Mouse (Mus musculus): ENCODE results near the gene Sema3e. TPM values are rescaled to one million over a fixed set of nuclear protein-coding genes. Genes with fewer than 3 reads are reported as not detected.

The Sema3e gene
- polyA plus RNA-seq (2015; fragmentation: Nextera tagmentation; extraction: Ambion mirVana), result 25.0 and 25.4 TPM in 2 replicates

DNA sequence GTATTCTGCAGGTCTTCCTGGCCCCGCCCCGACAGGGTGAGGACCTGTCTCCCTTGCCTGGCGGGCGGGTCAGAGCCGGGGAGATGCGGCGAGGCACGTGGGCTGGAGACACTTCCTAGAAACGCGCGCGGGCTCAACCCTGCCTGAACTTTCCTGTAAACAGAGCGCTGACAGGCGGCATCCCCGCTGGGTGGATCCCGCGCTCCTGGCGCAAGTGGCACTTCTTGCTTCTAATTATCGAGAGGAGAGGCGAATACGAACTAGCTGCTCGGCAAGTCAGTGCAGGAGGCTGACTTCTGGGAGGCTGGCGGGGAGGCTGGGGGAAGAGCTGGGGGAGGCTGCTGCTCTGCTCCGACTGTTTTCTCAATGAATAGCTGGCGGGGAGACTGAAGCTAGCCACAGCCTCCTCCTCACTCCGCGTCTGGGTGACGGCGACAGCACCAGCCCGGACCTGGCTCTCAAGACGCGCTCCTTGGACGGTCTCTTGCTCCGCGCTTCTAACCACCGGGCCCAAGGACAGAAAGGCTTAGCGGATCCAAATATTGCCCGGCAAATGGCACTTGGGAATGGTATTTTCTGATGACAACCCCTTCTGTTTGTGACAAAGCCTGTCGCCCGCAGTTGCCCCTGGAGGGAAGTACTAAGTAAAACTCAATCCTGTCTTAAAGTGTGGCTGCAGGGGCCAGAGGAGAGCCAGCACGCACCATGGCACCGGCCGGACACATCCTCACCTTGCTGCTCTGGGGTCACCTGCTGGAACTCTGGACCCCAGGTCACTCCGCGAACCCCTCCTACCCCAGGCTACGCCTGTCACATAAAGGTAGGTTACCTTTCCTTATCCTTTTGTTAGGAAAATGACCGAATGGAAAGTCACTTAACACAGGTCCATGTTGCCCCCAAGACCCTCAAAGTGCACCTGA, at the start of gene Sema3e:
Gene Sema3e (plus strand): TSS at position 72 of the 920 bp plus-strand sequence.
- Histone ChIP-seq H3K36me3 (ENCODE audit: control insufficient read depth, insufficient read depth, low read length) (no peaks in the 10 kb centered on the region; the same call in 1 of the 2 replicates), H3K9me3 (ENCODE audit: control insufficient read depth, low read length) (peaks cover 2% of the 10 kb centered on the region; the same call in 1 of the 2 replicates), H3K27me3 (ENCODE audit: control insufficient read depth, insufficient read depth, low read depth, low read length) (no peaks in the 10 kb centered on the region), H3K4me3 (ENCODE audit: low read length) (peak within 1 kb of the TSS; percentile 64), H3K4me2 (ENCODE audit: low read depth, low read length) (peak within 1 kb of the TSS; percentile 72), H3K9ac (ENCODE audit: low read length) (peak within 1 kb of the TSS; percentile 71), H3K27ac (ENCODE audit: low read length) (peak within 1 kb of the TSS; percentile 75), H3K4me1 (replicated peaks; ENCODE audit: control insufficient read depth, insufficient read depth, low read length) (0 out of 2 replicates have a peak, but pooled peaks cover 2% of the 10 kb centered on the region)
- peak; percentile 83 for ATAC-seq (ENCODE audit: low read depth)
- whole genome bisulfite sequencing, result 1% methylated on average over 47 of the region's 47 CpGs

DNA sequence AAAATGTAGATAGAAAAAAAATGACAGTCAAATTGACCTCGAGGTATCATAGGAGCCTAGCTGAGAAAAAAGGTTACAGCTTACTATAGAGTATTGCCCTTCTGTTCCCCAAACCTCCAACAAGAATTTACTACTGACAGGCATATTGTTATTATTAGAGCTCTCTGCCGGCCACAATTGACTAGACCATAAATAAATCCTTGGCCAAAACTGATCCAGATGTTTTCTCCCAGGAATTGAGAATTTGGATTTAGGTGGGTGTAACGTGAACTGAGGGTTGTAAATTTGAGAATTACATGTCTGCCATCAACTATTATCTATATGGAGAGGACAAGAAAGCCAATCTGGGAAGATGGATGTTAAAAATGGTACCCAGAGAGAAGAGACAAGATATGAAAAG, 47.5 kb upstream of the Sema3e start:
- Histone ChIP-seq H3K27me3 (ENCODE audit: control insufficient read depth, insufficient read depth, low read depth, low read length) (no peaks in the 10 kb centered on the region), H3K36me3 (ENCODE audit: control insufficient read depth, insufficient read depth, low read length) (no peaks in the 10 kb centered on the region), H3K9me3 (ENCODE audit: control insufficient read depth, low read length) (no peaks in the 10 kb centered on the region), H3K27ac (ENCODE audit: low read length) (no peak overlapping the region), H3K9ac (ENCODE audit: low read length) (no peak overlapping the region), H3K4me1 (replicated peaks; ENCODE audit: control insufficient read depth, insufficient read depth, low read length) (peaks cover 2% of the 10 kb centered on the region; the same call in 1 of the 2 replicates), H3K4me2 (ENCODE audit: low read depth, low read length) (no peak overlapping the region), H3K4me3 (ENCODE audit: low read length) (no peak overlapping the region)
- no peak for ATAC-seq (ENCODE audit: low read depth)
- 52% methylated on average over 3 of the region's 3 CpGs for WGBS

DNA sequence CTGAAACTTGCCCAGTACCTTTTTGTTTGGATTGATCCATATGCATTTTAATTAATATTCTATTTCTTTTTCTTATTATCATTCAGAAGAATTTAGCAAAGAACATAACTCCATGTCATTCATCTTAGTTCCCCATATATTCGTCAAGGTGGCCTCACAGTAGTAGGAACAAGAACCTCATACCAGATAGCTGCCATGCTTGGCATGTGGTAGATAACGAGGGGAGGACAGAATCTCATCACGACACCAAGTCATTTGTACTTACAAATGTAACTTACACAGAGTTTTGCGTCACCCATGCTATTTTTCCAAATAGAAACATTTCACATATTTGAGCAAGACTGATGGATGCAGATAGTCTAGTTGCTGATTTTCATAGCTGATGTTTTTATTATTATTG, 45.9 kb upstream of the Sema3e start:
- WGBS, result 82% methylated on average over 4 of the region's 4 CpGs

DNA sequence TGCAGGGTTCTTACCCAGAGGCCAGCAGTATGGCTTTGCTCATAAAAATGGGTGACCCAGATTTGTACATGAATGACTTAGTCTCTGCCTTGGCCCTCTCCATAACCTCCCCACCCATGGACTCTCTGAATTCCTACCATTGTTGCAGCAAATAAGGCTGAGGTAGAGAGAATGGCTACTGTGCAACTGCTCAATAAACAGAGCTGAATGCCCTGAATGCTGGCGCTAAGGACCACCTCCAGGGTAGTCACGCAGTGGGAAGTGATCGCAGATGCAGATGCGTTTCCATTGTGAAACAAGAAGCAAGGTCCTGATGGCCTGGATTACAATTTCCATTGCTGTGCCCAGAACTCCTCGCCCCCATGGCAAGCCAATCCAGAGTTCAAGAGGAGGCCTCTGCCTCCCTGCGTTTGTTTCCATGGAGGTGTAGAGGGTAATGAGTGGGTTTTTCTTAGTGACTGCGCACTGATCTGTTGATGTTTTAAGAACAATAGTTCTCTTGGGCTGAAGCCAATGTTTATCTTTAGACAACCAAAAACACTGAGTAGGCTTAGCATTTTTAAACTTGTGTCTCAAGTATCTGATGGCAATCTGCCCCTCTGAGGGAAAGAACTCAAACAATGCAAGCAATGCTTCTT, 42.5 kb upstream of the Sema3e start:
- no peaks in the 10 kb centered on the region for H3K36me3 ChIP-seq (ENCODE audit: control insufficient read depth, insufficient read depth, low read length)
- peak; percentile 84 for ATAC-seq (ENCODE audit: low read depth)
- H3K9ac ChIP-seq (ENCODE audit: low read length), result no peak overlapping the region
- no peak overlapping the region for H3K4me3 ChIP-seq (ENCODE audit: low read length)
- peaks cover 10% of the 10 kb centered on the region; the same call in 1 of the 2 replicates for H3K4me1 ChIP-seq (replicated peaks; ENCODE audit: control insufficient read depth, insufficient read depth, low read length)
- no peaks in the 10 kb centered on the region for H3K9me3 ChIP-seq (ENCODE audit: control insufficient read depth, low read length)
- no peaks in the 10 kb centered on the region for H3K27me3 ChIP-seq (ENCODE audit: control insufficient read depth, insufficient read depth, low read depth, low read length)
- 39% methylated on average over 7 of the region's 7 CpGs for WGBS
- H3K4me2 ChIP-seq (ENCODE audit: low read depth, low read length), result no peak overlapping the region
- H3K27ac ChIP-seq (ENCODE audit: low read length), result peak overlapping the region; percentile 56

More for the DNA sequence above, 45.9 kb upstream of the Sema3e start:
- Histone ChIP-seq H3K4me2 (ENCODE audit: low read depth, low read length) (no peak overlapping the region), H3K27me3 (ENCODE audit: control insufficient read depth, insufficient read depth, low read depth, low read length) (no peaks in the 10 kb centered on the region), H3K36me3 (ENCODE audit: control insufficient read depth, insufficient read depth, low read length) (no peaks in the 10 kb centered on the region), H3K27ac (ENCODE audit: low read length) (no peak overlapping the region), H3K9me3 (ENCODE audit: control insufficient read depth, low read length) (no peaks in the 10 kb centered on the region), H3K4me1 (replicated peaks; ENCODE audit: control insufficient read depth, insufficient read depth, low read length) (peaks cover 5% of the 10 kb centered on the region; the same call in 1 of the 2 replicates), H3K4me3 (ENCODE audit: low read length) (no peak overlapping the region), H3K9ac (ENCODE audit: low read length) (no peak overlapping the region)
- no peak for ATAC-seq (ENCODE audit: low read depth)

DNA sequence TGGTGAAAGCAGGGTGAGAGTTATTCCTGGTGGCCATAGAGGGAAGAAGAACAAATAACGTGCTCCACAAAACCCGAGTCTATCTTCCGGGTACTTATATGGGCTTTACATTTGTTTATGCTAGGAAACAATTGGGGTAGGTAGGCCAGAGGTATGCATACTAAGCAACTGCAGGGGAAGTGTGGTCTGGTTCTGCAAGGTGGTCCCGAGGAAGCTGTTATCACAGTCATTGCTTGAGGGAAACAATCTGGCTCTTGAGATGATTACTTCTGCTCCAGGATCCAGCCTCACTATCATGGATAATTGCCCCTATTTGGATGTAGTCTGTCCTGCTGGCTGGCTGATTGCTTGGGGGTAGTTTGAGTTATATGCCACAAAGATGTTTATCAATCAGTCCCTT, 41.5 kb upstream of the Sema3e start:
- no peaks in the 10 kb centered on the region for H3K27me3 ChIP-seq (ENCODE audit: control insufficient read depth, insufficient read depth, low read depth, low read length)
- no peaks in the 10 kb centered on the region for H3K36me3 ChIP-seq (ENCODE audit: control insufficient read depth, insufficient read depth, low read length)
- WGBS, result 68% methylated on average over 4 of the region's 4 CpGs
- no peak for ATAC-seq (ENCODE audit: low read depth)
- H3K4me3 ChIP-seq (ENCODE audit: low read length), result no peak overlapping the region
- peaks cover 10% of the 10 kb centered on the region; the same call in 1 of the 2 replicates for H3K4me1 ChIP-seq (replicated peaks; ENCODE audit: control insufficient read depth, insufficient read depth, low read length)
- no peak overlapping the region for H3K27ac ChIP-seq (ENCODE audit: low read length)
- H3K4me2 ChIP-seq (ENCODE audit: low read depth, low read length), result no peak overlapping the region
- H3K9ac ChIP-seq (ENCODE audit: low read length), result no peak overlapping the region
- no peaks in the 10 kb centered on the region for H3K9me3 ChIP-seq (ENCODE audit: control insufficient read depth, low read length)

DNA sequence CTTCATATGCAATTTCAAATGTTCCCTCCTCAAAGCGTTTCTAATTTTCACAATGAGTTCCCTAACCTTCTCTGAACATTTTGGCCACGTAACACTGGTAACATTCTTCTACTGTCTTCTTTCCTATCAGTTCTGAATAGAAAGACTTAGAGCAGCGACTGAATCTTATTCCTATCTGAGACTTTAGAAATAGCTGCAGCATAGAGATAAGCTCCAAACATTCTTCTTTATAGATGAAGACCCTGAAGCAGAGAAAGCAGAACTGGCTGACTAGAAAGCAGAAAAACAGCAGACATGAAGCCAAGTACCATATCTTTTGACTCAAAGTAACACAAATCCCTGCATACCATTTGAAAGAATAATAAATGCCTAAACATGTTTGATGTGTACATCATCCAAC, 39.4 kb upstream of the Sema3e start:
- Histone ChIP-seq H3K4me3 (ENCODE audit: low read length) (no peak overlapping the region), H3K27me3 (ENCODE audit: control insufficient read depth, insufficient read depth, low read depth, low read length) (no peaks in the 10 kb centered on the region), H3K9ac (ENCODE audit: low read length) (no peak overlapping the region), H3K4me2 (ENCODE audit: low read depth, low read length) (no peak overlapping the region), H3K36me3 (ENCODE audit: control insufficient read depth, insufficient read depth, low read length) (no peaks in the 10 kb centered on the region), H3K9me3 (ENCODE audit: control insufficient read depth, low read length) (no peaks in the 10 kb centered on the region), H3K27ac (ENCODE audit: low read length) (no peak overlapping the region), H3K4me1 (replicated peaks; ENCODE audit: control insufficient read depth, insufficient read depth, low read length) (peaks cover 10% of the 10 kb centered on the region; the same call in 1 of the 2 replicates)
- ATAC-seq (ENCODE audit: low read depth), result no peak
- WGBS, result 80% methylated on average over 3 of the region's 3 CpGs

DNA sequence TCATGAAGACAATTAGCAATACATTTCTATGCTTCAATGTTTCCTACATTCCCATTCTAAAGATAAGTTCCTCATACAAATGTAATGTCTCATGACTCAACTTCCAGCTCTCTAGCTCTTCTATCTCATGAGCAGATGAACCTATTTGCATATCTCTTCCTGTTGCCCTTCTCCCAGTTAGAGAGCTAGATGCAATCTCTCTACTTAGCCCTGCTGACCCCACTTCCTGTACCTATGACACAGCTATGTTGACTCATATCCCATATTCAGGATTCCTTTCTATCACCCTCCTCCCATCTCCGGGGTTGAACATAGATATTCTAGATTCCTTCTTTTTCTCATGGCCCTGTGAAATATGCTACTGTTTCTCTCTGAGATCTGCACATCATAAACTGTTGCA, 38.0 kb upstream of the Sema3e start:
- Histone ChIP-seq H3K27me3 (ENCODE audit: control insufficient read depth, insufficient read depth, low read depth, low read length) (no peaks in the 10 kb centered on the region), H3K9me3 (ENCODE audit: control insufficient read depth, low read length) (no peaks in the 10 kb centered on the region), H3K27ac (ENCODE audit: low read length) (peak overlapping the region; percentile 38; the same call in 1 of the 2 replicates), H3K4me3 (ENCODE audit: low read length) (no peak overlapping the region), H3K36me3 (ENCODE audit: control insufficient read depth, insufficient read depth, low read length) (no peaks in the 10 kb centered on the region), H3K4me1 (replicated peaks; ENCODE audit: control insufficient read depth, insufficient read depth, low read length) (peaks cover 10% of the 10 kb centered on the region; the same call in 1 of the 2 replicates), H3K9ac (ENCODE audit: low read length) (no peak overlapping the region), H3K4me2 (ENCODE audit: low read depth, low read length) (no peak overlapping the region)
- no peak for ATAC-seq (ENCODE audit: low read depth)
- WGBS, result 48% methylated on average over 1 of the region's 1 CpGs

DNA sequence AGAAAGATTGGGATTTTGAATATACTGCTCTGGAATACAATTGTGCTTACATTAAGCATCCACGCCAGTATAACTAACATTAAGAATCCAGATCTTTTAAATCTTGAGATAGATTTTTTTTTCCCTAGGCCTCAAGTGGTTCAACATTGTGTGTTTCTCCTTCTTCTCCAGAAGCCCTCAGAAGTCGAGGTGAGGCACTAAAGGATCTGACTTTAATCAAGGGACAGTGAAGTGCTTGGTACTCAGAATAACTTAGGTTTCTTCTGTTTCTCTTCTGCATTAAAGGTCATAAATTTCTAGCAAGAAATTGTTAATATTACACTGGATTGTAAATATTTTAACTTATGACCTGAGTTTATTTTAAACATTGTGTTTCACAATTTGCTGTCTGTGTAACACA, 37.1 kb upstream of the Sema3e start:
- Histone ChIP-seq H3K9ac (ENCODE audit: low read length) (no peak overlapping the region), H3K36me3 (ENCODE audit: control insufficient read depth, insufficient read depth, low read length) (no peaks in the 10 kb centered on the region), H3K4me1 (replicated peaks; ENCODE audit: control insufficient read depth, insufficient read depth, low read length) (peaks cover 10% of the 10 kb centered on the region; the same call in 1 of the 2 replicates), H3K4me3 (ENCODE audit: low read length) (no peak overlapping the region), H3K27ac (ENCODE audit: low read length) (no peak overlapping the region), H3K9me3 (ENCODE audit: control insufficient read depth, low read length) (no peaks in the 10 kb centered on the region), H3K27me3 (ENCODE audit: control insufficient read depth, insufficient read depth, low read depth, low read length) (no peaks in the 10 kb centered on the region), H3K4me2 (ENCODE audit: low read depth, low read length) (no peak overlapping the region)
- peak; percentile 71 for ATAC-seq (ENCODE audit: low read depth)
- 35% methylated on average over 2 of the region's 2 CpGs for WGBS

Data from lung, embryonic 16.5 days (tissue).